Mouse (Mus musculus): Measurements from ENCODE around the gene Mcoln1.

DNA sequence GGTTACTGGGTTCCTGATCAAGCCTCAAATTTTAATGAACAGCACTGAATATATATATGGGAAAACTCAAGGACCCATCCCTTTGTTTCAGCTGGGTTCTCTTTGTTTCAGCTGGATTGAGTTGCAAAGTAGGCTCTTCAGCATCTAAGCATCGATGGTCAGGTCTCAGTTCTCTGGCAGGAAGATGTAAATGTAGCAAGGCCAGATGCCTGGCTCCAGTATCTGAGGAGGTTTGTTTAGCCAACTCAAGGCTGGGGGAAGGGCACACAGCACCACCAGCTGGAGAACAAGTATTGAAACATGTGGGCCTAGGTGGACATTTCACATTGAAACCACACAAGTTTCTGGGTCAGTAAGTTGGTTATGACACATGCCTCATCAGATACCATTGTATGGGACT lies 52.0 kb downstream of the Mcoln1 start:
- TF ChIP-seq CTCF (IDR thresholded peaks at IDR 0.05; ENCODE audit: borderline replicate concordance, insufficient read depth, low read depth, low read length) (no peak), POLR2A (IDR thresholded peaks at IDR 0.05; ENCODE audit: borderline replicate concordance, insufficient read depth, low read length) (no peak)
